Mouse (Mus musculus) forebrain, postnatal 0 days (tissue): ENCODE results near the gene Wdfy3. TPM values are rescaled to one million over a fixed set of nuclear protein-coding genes. Genes with fewer than 3 reads are reported as not detected.

Source experiments
- ATAC-seq: fragments of 200-750 bp; cut with Nextera tagmentation; 2 replicates; pipeline ENCODE4 v1.8.0; 2017; ENCODE audit warnings: mild to moderate bottlenecking, moderate library complexity
- DNase-seq: peaks from one replicate; pipeline ENCODE4 v3.0.0-alpha.2; 2015
- H3K27ac ChIP-seq: fragments of 300-500 bp; sonication (generic); 2 replicates; pipeline ENCODE4 v1.5.1; 2014; ENCODE audit warnings: low read depth, mild to moderate bottlenecking, antibody characterized with exemption, low read length, moderate library complexity, mixed read lengths
- H3K27me3 ChIP-seq: fragments of 300-500 bp; sonication (generic); 2 replicates; pipeline ENCODE4 v1.6.1; 2014; ENCODE audit warnings: mild to moderate bottlenecking, low read length, mixed read lengths; ENCODE audit not compliant: insufficient read depth
- H3K36me3 ChIP-seq: fragments of 300-500 bp; sonication (generic); 2 replicates; pipeline ENCODE4 v1.6.1; 2014; ENCODE audit warnings: mild to moderate bottlenecking, moderate library complexity; ENCODE audit not compliant: insufficient read depth
- H3K4me1 ChIP-seq: fragments of 300-500 bp; sonication (generic); 2 replicates; pipeline ENCODE4 v1.6.1; 2014; ENCODE audit warnings: antibody characterized with exemption; ENCODE audit not compliant: insufficient read depth
- H3K4me2 ChIP-seq: fragments of 300-500 bp; sonication (generic); 2 replicates; pipeline ENCODE4 v1.6.1; 2014; ENCODE audit warnings: low read depth, mild to moderate bottlenecking, moderate library complexity
- H3K4me3 ChIP-seq: fragments of 300-500 bp; sonication (generic); 2 replicates; pipeline ENCODE4 v1.5.1; 2014; ENCODE audit warnings: low read depth, low read length, mixed read lengths
- H3K9ac ChIP-seq: fragments of 300-500 bp; sonication (generic); 2 replicates; pipeline ENCODE4 v1.6.1; 2014; ENCODE audit warnings: mild to moderate bottlenecking
- H3K9me3 ChIP-seq: fragments of 300-500 bp; sonication (generic); 2 replicates; pipeline ENCODE4 v1.6.1; 2016; ENCODE audit warnings: low read length
- CTCF ChIP-seq: sonication (generic); IDR thresholded peaks from 2 replicates; pipeline ENCODE4 v1.5.1; 2016; ENCODE audit warnings: antibody characterized with exemption, control low read depth, low read depth
- WGBS: fragments of 180-500 bp; shearing (Covaris S2); extraction: QIAGEN DNeasy Blood & Tissue Kit; methylation state at CpG from one replicate; pipeline ENCODE4 v1.1.7; 2014; 5-methylcytosine and 5-hydroxymethylcytosine counted together
- polyA plus RNA-seq: library from polyadenylated mRNA; unstranded; fragments of >200 nt; fragmentation: Nextera tagmentation; extraction: Ambion mirVana; gene quantifications from 2 replicates; pipeline ENCODE4 v1.2.1, GENCODE M21; 2015
- total RNA-seq: library from RNA; depleted of rRNA; stranded (reverse); fragments of >200 nt; gene quantifications from 2 replicates; pipeline ENCODE4 v1.2.3, GENCODE M21; 2014

Wdfy3 gene
- total and polyA plus RNA-seq, 2 experiments from 2014 or later: 15.4 to 68.8 TPM

GRCm38 (mm10) chr5:102100246-102101241, 30.8 kb upstream of the Wdfy3 start:
- H3K9ac ChIP-seq: no peak overlapping the region
- ATAC-seq: peak; percentile 23; the same call in 1 of the 2 replicates
- no peaks in the 10 kb centered on the region for H3K4me1 ChIP-seq
- no peak overlapping the region for H3K4me2 ChIP-seq
- H3K9me3 ChIP-seq: no peaks in the 10 kb centered on the region
- no peak overlapping the region for H3K4me3 ChIP-seq
- WGBS: 63% methylated on average over 21 of the region's 21 CpGs
- no peaks in the 10 kb centered on the region for H3K36me3 ChIP-seq
- H3K27me3 ChIP-seq: no peaks in the 10 kb centered on the region
- TF ChIP-seq CTCF: no peak
- DNase-seq: no peak
- H3K27ac ChIP-seq: no peak overlapping the region

GRCm38 (mm10) chr5:102095576-102095975, 25.9 kb upstream of the Wdfy3 start:
- no peak for ATAC-seq
- H3K4me3 ChIP-seq: no peak overlapping the region
- DNase-seq: no peak
- H3K4me2 ChIP-seq: no peak overlapping the region
- peak; percentile 37 for TF ChIP-seq CTCF
- no peaks in the 10 kb centered on the region for H3K9me3 ChIP-seq
- WGBS: 77% methylated on average over 4 of the region's 4 CpGs
- H3K27ac ChIP-seq: no peak overlapping the region
- no peak overlapping the region for H3K9ac ChIP-seq
- H3K4me1 ChIP-seq: no peaks in the 10 kb centered on the region
- H3K27me3 ChIP-seq: no peaks in the 10 kb centered on the region
- no peaks in the 10 kb centered on the region for H3K36me3 ChIP-seq

GRCm38 (mm10) chr5:102090686-102091085, 21.0 kb upstream of the Wdfy3 start:
- Histone ChIP-seq H3K4me1 (no peaks in the 10 kb centered on the region), H3K36me3 (no peaks in the 10 kb centered on the region), H3K4me3 (no peak overlapping the region), H3K27me3 (no peaks in the 10 kb centered on the region), H3K27ac (no peak overlapping the region), H3K9me3 (no peaks in the 10 kb centered on the region), H3K9ac (no peak overlapping the region), H3K4me2 (no peak overlapping the region)
- ATAC-seq (no peak), DNase-seq (no peak)
- WGBS: 90% methylated on average over 3 of the region's 3 CpGs
- no peak for TF ChIP-seq CTCF

- H3K27me3 ChIP-seq: no peaks in the 10 kb centered on the region
- H3K4me3 ChIP-seq: no peak overlapping the region
- no peak overlapping the region for H3K4me2 ChIP-seq
- H3K9ac ChIP-seq: no peak overlapping the region
- no peak overlapping the region for H3K27ac ChIP-seq
- DNase-seq (no peak), ATAC-seq (no peak)
- H3K36me3 ChIP-seq: no peaks in the 10 kb centered on the region
- H3K9me3 ChIP-seq: no peaks in the 10 kb centered on the region
- WGBS: 59% methylated on average over 18 of the region's 18 CpGs
- H3K4me1 ChIP-seq: no peaks in the 10 kb centered on the region
- no peak for TF ChIP-seq CTCF
Measured at GRCm38 (mm10) chr5:102084737-102085705, 15.3 kb upstream of the Wdfy3 start.

- TF ChIP-seq CTCF: peak; percentile 74
- Histone ChIP-seq H3K27ac (no peak overlapping the region), H3K4me3 (no peak overlapping the region), H3K9ac (no peak overlapping the region), H3K36me3 (no peaks in the 10 kb centered on the region), H3K4me2 (no peak overlapping the region), H3K9me3 (no peaks in the 10 kb centered on the region), H3K27me3 (no peaks in the 10 kb centered on the region), H3K4me1 (no peaks in the 10 kb centered on the region; the same call in 1 of the 2 replicates)
- 0% methylated on average over 1 of the region's 1 CpGs for WGBS
- ATAC-seq: no peak
- peak; percentile 89 for DNase-seq
Measured at GRCm38 (mm10) chr5:102074086-102074485, 4.4 kb upstream of the Wdfy3 start.

GRCm38 (mm10) chr5:102072057-102072456, 2.3 kb upstream of the Wdfy3 start:
- DNase-seq (no peak), ATAC-seq (no peak)
- Histone ChIP-seq H3K9me3 (no peaks in the 10 kb centered on the region), H3K4me2 (no peak overlapping the region), H3K27ac (no peak overlapping the region), H3K4me3 (no peak overlapping the region), H3K36me3 (no peaks in the 10 kb centered on the region), H3K9ac (no peak overlapping the region), H3K27me3 (no peaks in the 10 kb centered on the region), H3K4me1 (peaks cover 7% of the 10 kb centered on the region)
- no peak for TF ChIP-seq CTCF
- 33% methylated on average over 4 of the region's 4 CpGs for WGBS

- Histone ChIP-seq H3K4me1 (peaks cover 11% of the 10 kb centered on the region), H3K9ac (no peak overlapping the region)
- DNase-seq: no peak
Measured at GRCm38 (mm10) chr5:102071241-102071640, 1.5 kb upstream of the Wdfy3 start.

More at GRCm38 (mm10) chr5:102071241-102071640, 1.5 kb upstream of the Wdfy3 start:
- no peaks in the 10 kb centered on the region for H3K27me3 ChIP-seq
- no peaks in the 10 kb centered on the region for H3K36me3 ChIP-seq
- 59% methylated on average over 3 of the region's 3 CpGs for WGBS
- no peaks in the 10 kb centered on the region for H3K9me3 ChIP-seq
- no peak overlapping the region for H3K4me2 ChIP-seq
- H3K4me3 ChIP-seq: no peak overlapping the region
- ATAC-seq: no peak
- no peak for TF ChIP-seq CTCF
- H3K27ac ChIP-seq: no peak overlapping the region
